Mouse (Mus musculus) embryo, embryonic 11.5 days (tissue): Measurements from ENCODE around the gene Tsfm.
"Not testable (repeated sequence)": the region's sequence is repeated elsewhere in the genome, so short reads cannot be mapped to it uniquely, and the experiment has no call there.

Experiments
- DNase-seq: peaks from one replicate; pipeline ENCODE4 v3.0.0-alpha.2; 2012; ENCODE audit warnings: low read depth, low spot score

Gene Tsfm

GRCm38 (mm10) chr10:127063913-127064870, 33.6 kb upstream of the Tsfm start:
- DNase-seq = no peak

- peak; percentile 98 for DNase-seq
Measured at GRCm38 (mm10) chr10:127063239-127063872, 32.7 kb upstream of the Tsfm start, which contains the start of gene Cdk4. Gene Cdk4, plus strand, starts transcription at chr10:127063534.

GRCm38 (mm10) chr10:127062503-127062902, 31.9 kb upstream of the Tsfm start:
- DNase-seq = no peak

- not testable (repeated sequence) for DNase-seq
Measured at GRCm38 (mm10) chr10:127062101-127062500, 31.5 kb upstream of the Tsfm start.

GRCm38 (mm10) chr10:127061513-127061912, 30.9 kb upstream of the Tsfm start:
- no peak for DNase-seq

- DNase-seq = no peak
Measured at GRCm38 (mm10) chr10:127061085-127061484, 30.4 kb upstream of the Tsfm start.

GRCm38 (mm10) chr10:127059968-127060916, 29.6 kb upstream of the Tsfm start, which contains the start of gene March9:
Gene March9, minus strand, starts transcription at chr10:127060184.
- DNase-seq = no peak

- no peak for DNase-seq
Measured at GRCm38 (mm10) chr10:127059174-127059967, 28.7 kb upstream of the Tsfm start.

- no peak for DNase-seq
Measured at GRCm38 (mm10) chr10:127058708-127059107, 28.1 kb upstream of the Tsfm start.

GRCm38 (mm10) chr10:127058161-127058560, 27.5 kb upstream of the Tsfm start:
- DNase-seq = peak; percentile 68

- DNase-seq = no peak
Measured at GRCm38 (mm10) chr10:127056490-127056889, 25.9 kb upstream of the Tsfm start.

GRCm38 (mm10) chr10:127055406-127055805, 24.8 kb upstream of the Tsfm start:
- DNase-seq = no peak

- no peak for DNase-seq
Measured at GRCm38 (mm10) chr10:127054646-127055045, 24.0 kb upstream of the Tsfm start.

- DNase-seq = no peak
Measured at GRCm38 (mm10) chr10:127050119-127050474, 19.5 kb upstream of the Tsfm start.

GRCm38 (mm10) chr10:127049395-127050118, 18.9 kb upstream of the Tsfm start:
- no peak for DNase-seq

GRCm38 (mm10) chr10:127048608-127049394, 18.2 kb upstream of the Tsfm start:
- DNase-seq = no peak

GRCm38 (mm10) chr10:127047954-127048353, 17.3 kb upstream of the Tsfm start, which contains the start of gene Cyp27b1:
Gene Cyp27b1, plus strand, starts transcription at chr10:127048250.
- no peak for DNase-seq

GRCm38 (mm10) chr10:127043187-127043586, 12.5 kb upstream of the Tsfm start:
- no peak for DNase-seq

- DNase-seq = no peak
Measured at GRCm38 (mm10) chr10:127042468-127043115, 12.0 kb upstream of the Tsfm start.
